Mouse (Mus musculus): ENCODE measurements around the gene Tbca. TPM values are rescaled to one million over a fixed set of nuclear protein-coding genes. Genes with fewer than 3 reads are reported as not detected.
A peak's percentile ranks its signal among the peaks of the same experiment; 100 is the strongest.

Gene Tbca
- polyA plus RNA-seq, 1 experiment from 2014 or later: 304 TPM

DNA sequence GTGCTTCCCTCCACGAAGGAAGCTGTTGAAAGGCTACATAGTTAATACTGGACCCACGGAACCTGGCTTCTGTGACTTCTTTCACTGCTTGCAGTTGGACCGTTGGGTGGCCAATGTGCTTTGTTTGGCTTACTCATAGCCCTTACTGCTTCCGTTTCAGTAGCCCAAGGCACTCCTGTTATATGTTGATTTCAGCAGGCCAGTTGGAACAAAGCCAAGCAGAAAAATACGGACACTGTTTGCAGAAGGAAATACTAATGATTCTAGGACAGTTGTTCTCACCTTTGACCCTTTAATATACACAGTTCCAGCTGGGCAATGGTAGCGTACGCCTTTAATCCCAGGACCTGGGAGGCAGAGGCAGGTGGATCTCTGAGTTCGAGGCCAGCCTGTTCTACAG lies 70.5 kb downstream of the Tbca start:
- H3K27me3 ChIP-seq (ENCODE audit: control insufficient read depth, insufficient read depth, low read length): no peaks in the 10 kb centered on the region
- DNase-seq (ENCODE audit: low spot score): no peak
- no peaks in the 10 kb centered on the region for H3K9me3 ChIP-seq (replicated peaks; ENCODE audit: control insufficient read depth, low read length)
- no peak overlapping the region for H3K9ac ChIP-seq (replicated peaks; ENCODE audit: low read length)
- H3K36me3 ChIP-seq (replicated peaks; ENCODE audit: control insufficient read depth, insufficient read depth, low read depth, low read length): no peaks in the 10 kb centered on the region
- no peaks in the 10 kb centered on the region for H3K4me1 ChIP-seq (ENCODE audit: control insufficient read depth, insufficient read depth, low read length)
- H3K4me3 ChIP-seq (ENCODE audit: low read depth, low read length): no peak overlapping the region
- 75% methylated on average over 8 of the region's 8 CpGs for WGBS
- no peak overlapping the region for H3K4me2 ChIP-seq (ENCODE audit: low read depth, low read length)
- no peak overlapping the region for H3K27ac ChIP-seq (replicated peaks; ENCODE audit: low read depth, low read length)
- ATAC-seq (replicated peaks; ENCODE audit: insufficient number of reproducible peaks, low FRiP score, low TSS enrichment, low read depth): no peak

DNA sequence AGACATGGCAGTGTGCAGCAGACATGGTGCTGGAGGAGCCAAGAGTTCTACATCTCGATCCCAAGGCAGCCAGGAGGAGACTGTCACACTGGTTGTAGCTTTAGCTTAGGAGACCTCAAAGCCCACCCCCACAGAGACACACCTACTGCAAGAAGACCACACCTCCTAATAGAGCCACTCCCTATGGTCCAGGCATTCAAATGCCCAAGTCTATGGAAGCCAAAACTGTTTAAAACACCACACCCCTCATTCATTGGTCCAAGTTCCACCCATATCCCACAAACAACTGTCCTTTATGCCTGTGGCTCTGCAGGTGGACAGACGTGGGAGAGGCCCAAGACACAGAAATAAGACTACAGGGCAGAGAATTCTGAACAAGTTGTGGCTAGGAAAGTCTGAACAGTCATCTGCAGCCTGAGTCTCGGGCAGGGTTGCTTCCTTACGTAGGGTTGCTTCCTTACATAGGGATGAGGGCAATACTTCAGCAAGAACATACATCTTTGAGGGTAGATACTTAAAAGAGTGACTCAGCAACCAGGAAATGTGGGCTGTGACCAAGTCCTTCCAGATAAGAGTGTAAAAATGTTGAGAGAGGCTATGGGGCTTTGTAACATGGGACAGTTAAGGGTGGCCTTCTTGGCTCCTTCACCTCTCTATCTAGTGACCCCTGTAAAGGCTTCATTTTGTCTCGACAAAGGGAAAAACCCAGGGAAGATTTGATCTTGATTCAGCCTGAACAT lies 74.0 kb downstream of the Tbca start:
- Histone ChIP-seq H3K9ac (replicated peaks; ENCODE audit: low read length) (no peak overlapping the region), H3K4me2 (ENCODE audit: low read depth, low read length) (no peak overlapping the region), H3K4me3 (ENCODE audit: low read depth, low read length) (no peak overlapping the region), H3K4me1 (ENCODE audit: control insufficient read depth, insufficient read depth, low read length) (no peaks in the 10 kb centered on the region), H3K36me3 (replicated peaks; ENCODE audit: control insufficient read depth, insufficient read depth, low read depth, low read length) (no peaks in the 10 kb centered on the region), H3K27me3 (ENCODE audit: control insufficient read depth, insufficient read depth, low read length) (peaks cover 5% of the 10 kb centered on the region), H3K9me3 (replicated peaks; ENCODE audit: control insufficient read depth, low read length) (no peaks in the 10 kb centered on the region), H3K27ac (replicated peaks; ENCODE audit: low read depth, low read length) (no peak overlapping the region)
- WGBS: 70% methylated on average over 5 of the region's 5 CpGs
- DNase-seq (ENCODE audit: low spot score): no peak
- ATAC-seq (replicated peaks; ENCODE audit: insufficient number of reproducible peaks, low FRiP score, low TSS enrichment, low read depth): no peak

DNA sequence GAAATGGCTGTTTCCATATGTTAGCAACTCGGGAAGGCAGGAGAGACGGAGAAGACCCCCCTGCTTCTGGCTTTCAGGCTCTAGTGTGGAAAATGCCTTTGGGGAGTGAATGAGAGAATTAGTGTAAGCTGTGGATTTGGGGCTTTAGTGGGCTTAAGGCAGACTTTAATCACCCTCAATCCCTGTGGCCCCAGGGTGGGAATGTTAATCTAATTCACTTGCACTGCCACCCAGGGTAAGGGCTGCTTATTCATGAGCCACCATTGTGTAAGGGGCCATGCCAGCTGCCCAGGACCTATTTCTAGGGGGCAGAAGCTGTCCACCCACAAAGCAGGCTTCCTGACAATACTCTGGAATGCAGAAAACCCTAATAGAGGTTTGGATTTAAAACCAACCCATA lies 78.2 kb downstream of the Tbca start:
- 13% methylated on average over 2 of the region's 2 CpGs for WGBS
- peaks cover 39% of the 10 kb centered on the region for H3K27me3 ChIP-seq (ENCODE audit: control insufficient read depth, insufficient read depth, low read length)
- no peak for DNase-seq (ENCODE audit: low spot score)

DNA sequence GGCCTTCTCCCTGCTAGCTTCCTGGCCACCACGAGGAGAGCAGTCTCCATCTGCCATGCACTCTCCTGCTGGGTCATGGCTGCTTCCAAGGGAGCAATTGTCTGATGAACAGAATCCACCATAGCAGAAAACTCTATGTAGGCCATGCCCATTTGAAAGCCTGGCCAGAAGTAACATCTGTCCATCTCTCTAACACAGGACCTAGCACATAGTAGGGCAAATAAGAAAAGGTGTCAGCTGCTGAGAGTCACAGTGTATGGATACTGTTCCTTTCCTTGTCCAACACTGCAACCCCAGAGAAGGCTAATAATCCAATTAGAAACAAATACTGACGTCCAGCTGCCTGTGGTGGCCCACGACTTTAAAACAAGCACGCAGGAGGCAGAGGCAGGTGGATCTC lies 79.1 kb downstream of the Tbca start:
- H3K4me3 ChIP-seq (ENCODE audit: low read depth, low read length): no peak overlapping the region
- 43% methylated on average over 4 of the region's 4 CpGs for WGBS
- H3K36me3 ChIP-seq (replicated peaks; ENCODE audit: control insufficient read depth, insufficient read depth, low read depth, low read length): no peaks in the 10 kb centered on the region
- no peak for ATAC-seq (replicated peaks; ENCODE audit: insufficient number of reproducible peaks, low FRiP score, low TSS enrichment, low read depth)
- H3K9me3 ChIP-seq (replicated peaks; ENCODE audit: control insufficient read depth, low read length): no peaks in the 10 kb centered on the region
- no peak for DNase-seq (ENCODE audit: low spot score)
- no peak overlapping the region for H3K9ac ChIP-seq (replicated peaks; ENCODE audit: low read length)
- H3K27ac ChIP-seq (replicated peaks; ENCODE audit: low read depth, low read length): no peak overlapping the region
- peaks cover 46% of the 10 kb centered on the region for H3K27me3 ChIP-seq (ENCODE audit: control insufficient read depth, insufficient read depth, low read length)
- no peak overlapping the region for H3K4me2 ChIP-seq (ENCODE audit: low read depth, low read length)
- H3K4me1 ChIP-seq (ENCODE audit: control insufficient read depth, insufficient read depth, low read length): peaks cover 3% of the 10 kb centered on the region

More for the DNA sequence above, 78.2 kb downstream of the Tbca start:
- no peak for ATAC-seq (replicated peaks; ENCODE audit: insufficient number of reproducible peaks, low FRiP score, low TSS enrichment, low read depth)
- H3K9me3 ChIP-seq (replicated peaks; ENCODE audit: control insufficient read depth, low read length): no peaks in the 10 kb centered on the region
- no peak overlapping the region for H3K4me3 ChIP-seq (ENCODE audit: low read depth, low read length)
- H3K9ac ChIP-seq (replicated peaks; ENCODE audit: low read length): no peak overlapping the region
- peaks cover 3% of the 10 kb centered on the region for H3K4me1 ChIP-seq (ENCODE audit: control insufficient read depth, insufficient read depth, low read length)
- H3K36me3 ChIP-seq (replicated peaks; ENCODE audit: control insufficient read depth, insufficient read depth, low read depth, low read length): no peaks in the 10 kb centered on the region
- no peak overlapping the region for H3K4me2 ChIP-seq (ENCODE audit: low read depth, low read length)
- no peak overlapping the region for H3K27ac ChIP-seq (replicated peaks; ENCODE audit: low read depth, low read length)

DNA sequence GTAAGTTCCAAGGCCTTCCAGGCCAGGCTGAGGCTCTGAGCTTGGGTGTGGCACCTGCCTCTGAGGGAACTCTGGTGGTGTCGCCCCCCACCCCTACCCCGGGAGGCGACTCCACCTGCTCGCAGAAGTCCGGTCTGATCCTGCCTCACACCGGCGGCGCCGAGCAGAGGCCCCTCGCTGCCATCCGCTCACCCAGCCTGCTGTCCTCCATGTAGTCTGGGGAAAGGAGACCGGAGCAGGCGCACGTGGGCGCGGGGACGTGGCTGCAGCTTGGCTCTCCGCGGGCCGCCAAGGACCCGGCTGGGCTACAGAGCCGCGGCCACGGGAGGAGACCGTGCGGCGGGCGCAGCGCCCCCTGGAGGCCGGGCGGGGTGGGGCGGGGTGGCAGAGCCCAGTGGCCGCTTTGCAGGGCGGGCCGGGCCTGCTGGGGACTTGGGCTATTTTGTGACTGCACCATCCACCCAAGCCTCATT lies 79.8 kb downstream of the Tbca start:
- WGBS: under 1% methylated on average over 32 of the region's 35 CpGs
- no peaks in the 10 kb centered on the region for H3K9me3 ChIP-seq (replicated peaks; ENCODE audit: control insufficient read depth, low read length)
- peaks cover 3% of the 10 kb centered on the region for H3K4me1 ChIP-seq (ENCODE audit: control insufficient read depth, insufficient read depth, low read length)
- ATAC-seq (replicated peaks; ENCODE audit: insufficient number of reproducible peaks, low FRiP score, low TSS enrichment, low read depth): peak; percentile 78
- peak overlapping the region; percentile 59 for H3K4me2 ChIP-seq (ENCODE audit: low read depth, low read length)
- 0 out of 2 replicates have a peak overlapping the region, but pooled peaks have one; percentile 22 for H3K9ac ChIP-seq (replicated peaks; ENCODE audit: low read length)
- H3K36me3 ChIP-seq (replicated peaks; ENCODE audit: control insufficient read depth, insufficient read depth, low read depth, low read length): no peaks in the 10 kb centered on the region
- H3K27ac ChIP-seq (replicated peaks; ENCODE audit: low read depth, low read length): no peak overlapping the region
- DNase-seq (ENCODE audit: low spot score): peak; percentile 75
- peaks cover 53% of the 10 kb centered on the region for H3K27me3 ChIP-seq (ENCODE audit: control insufficient read depth, insufficient read depth, low read length)
- peak overlapping the region; percentile 27 for H3K4me3 ChIP-seq (ENCODE audit: low read depth, low read length)

DNA sequence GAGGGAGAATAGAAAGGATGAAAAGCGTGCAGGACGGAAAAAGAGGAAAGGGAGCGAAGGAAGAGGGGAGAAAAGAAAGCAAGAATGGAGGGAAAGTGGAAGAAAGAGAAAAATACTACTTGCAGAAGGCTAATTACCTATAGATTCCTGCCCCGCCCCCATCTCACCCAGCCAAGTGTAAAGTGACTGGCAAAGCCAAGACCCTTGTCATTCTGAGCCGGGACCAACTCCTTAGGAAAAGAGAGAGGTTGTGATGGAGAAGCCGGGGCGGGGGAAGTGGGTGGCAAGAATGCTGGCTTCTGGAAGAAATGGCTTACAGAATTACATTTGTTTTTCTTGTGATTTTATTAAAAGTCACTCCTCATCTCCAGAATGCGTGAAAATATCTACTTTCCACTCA lies 80.8 kb downstream of the Tbca start:
- 3% methylated on average over 8 of the region's 8 CpGs for WGBS
- no peaks in the 10 kb centered on the region for H3K9me3 ChIP-seq (replicated peaks; ENCODE audit: control insufficient read depth, low read length)
- H3K27ac ChIP-seq (replicated peaks; ENCODE audit: low read depth, low read length): no peak overlapping the region
- peaks cover 57% of the 10 kb centered on the region for H3K27me3 ChIP-seq (ENCODE audit: control insufficient read depth, insufficient read depth, low read length)
- peaks cover 3% of the 10 kb centered on the region for H3K4me1 ChIP-seq (ENCODE audit: control insufficient read depth, insufficient read depth, low read length)
- H3K4me2 ChIP-seq (ENCODE audit: low read depth, low read length): no peak overlapping the region
- H3K4me3 ChIP-seq (ENCODE audit: low read depth, low read length): no peak overlapping the region
- DNase-seq (ENCODE audit: low spot score): no peak
- no peaks in the 10 kb centered on the region for H3K36me3 ChIP-seq (replicated peaks; ENCODE audit: control insufficient read depth, insufficient read depth, low read depth, low read length)
- H3K9ac ChIP-seq (replicated peaks; ENCODE audit: low read length): no peak overlapping the region
- ATAC-seq (replicated peaks; ENCODE audit: insufficient number of reproducible peaks, low FRiP score, low TSS enrichment, low read depth): no peak

DNA sequence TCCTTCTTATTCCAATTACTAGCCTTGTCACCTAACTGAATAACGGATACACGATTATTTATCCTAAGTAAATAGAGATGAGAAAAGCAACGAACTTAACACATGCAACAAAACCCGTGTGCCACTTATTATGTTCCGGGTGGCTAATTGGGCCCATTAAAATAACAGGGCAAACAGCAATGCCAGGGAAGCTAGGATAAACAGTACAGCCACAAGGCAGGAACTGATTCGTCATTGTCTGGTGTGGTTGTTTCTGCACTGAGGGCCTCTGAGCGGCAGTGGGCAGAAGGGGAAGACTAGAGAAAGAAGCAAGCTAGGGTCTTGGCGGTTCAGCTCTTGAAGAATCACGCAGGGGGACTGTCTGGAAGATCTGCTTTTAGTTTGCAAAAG lies 81.4 kb downstream of the Tbca start:
- H3K4me3 ChIP-seq (ENCODE audit: low read depth, low read length): no peak overlapping the region
- WGBS: 3% methylated on average over 9 of the region's 9 CpGs
- ATAC-seq (replicated peaks; ENCODE audit: insufficient number of reproducible peaks, low FRiP score, low TSS enrichment, low read depth): no peak

DNA sequence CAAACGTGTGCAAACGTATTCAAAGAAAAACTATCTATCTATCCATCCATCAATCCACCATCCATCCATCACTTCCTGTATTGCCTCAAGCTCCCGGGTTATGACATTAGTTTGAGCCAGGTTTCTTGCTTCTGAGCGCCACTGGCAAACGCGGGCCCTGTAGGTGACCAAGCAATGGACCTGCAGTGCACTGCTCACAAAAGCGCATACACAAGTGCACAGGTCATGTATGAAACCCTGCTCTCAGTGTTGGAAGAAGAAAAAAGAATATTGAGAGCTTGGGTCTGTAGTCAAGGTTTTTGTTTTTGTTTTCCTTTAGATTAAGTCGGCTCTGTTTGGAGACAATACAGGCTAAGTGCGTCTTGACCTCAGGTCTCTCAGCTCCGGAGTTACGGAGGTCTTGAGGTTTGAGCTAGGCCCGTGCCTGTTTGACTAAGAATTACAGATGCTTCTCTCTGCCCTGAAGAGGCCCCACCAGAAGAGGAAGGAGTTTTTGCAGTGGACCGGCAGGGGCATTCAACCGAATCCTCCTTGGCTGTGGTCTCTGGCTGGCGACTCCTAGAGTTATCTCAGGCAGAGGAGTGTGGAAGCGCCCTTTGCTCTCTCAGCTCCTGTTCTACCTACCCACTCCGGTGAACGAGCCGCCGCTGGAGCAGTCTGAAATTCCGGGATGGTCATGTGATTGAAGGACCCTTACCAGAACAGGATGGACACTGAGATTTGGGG lies 81.9 kb downstream of the Tbca start:
- H3K4me3 ChIP-seq (ENCODE audit: low read depth, low read length): no peak overlapping the region
- H3K27ac ChIP-seq (replicated peaks; ENCODE audit: low read depth, low read length): no peak overlapping the region
- H3K36me3 ChIP-seq (replicated peaks; ENCODE audit: control insufficient read depth, insufficient read depth, low read depth, low read length): no peaks in the 10 kb centered on the region
- H3K27me3 ChIP-seq (ENCODE audit: control insufficient read depth, insufficient read depth, low read length): peaks cover 67% of the 10 kb centered on the region
- peaks cover 3% of the 10 kb centered on the region for H3K4me1 ChIP-seq (ENCODE audit: control insufficient read depth, insufficient read depth, low read length)
- no peak overlapping the region for H3K9ac ChIP-seq (replicated peaks; ENCODE audit: low read length)
- H3K4me2 ChIP-seq (ENCODE audit: low read depth, low read length): no peak overlapping the region
- under 1% methylated on average over 21 of the region's 21 CpGs for WGBS
- ATAC-seq (replicated peaks; ENCODE audit: insufficient number of reproducible peaks, low FRiP score, low TSS enrichment, low read depth) (no peak), DNase-seq (ENCODE audit: low spot score) (no peak)
- H3K9me3 ChIP-seq (replicated peaks; ENCODE audit: control insufficient read depth, low read length): no peaks in the 10 kb centered on the region

More for the DNA sequence above, 81.4 kb downstream of the Tbca start:
- H3K36me3 ChIP-seq (replicated peaks; ENCODE audit: control insufficient read depth, insufficient read depth, low read depth, low read length): no peaks in the 10 kb centered on the region
- peaks cover 62% of the 10 kb centered on the region for H3K27me3 ChIP-seq (ENCODE audit: control insufficient read depth, insufficient read depth, low read length)
- H3K4me1 ChIP-seq (ENCODE audit: control insufficient read depth, insufficient read depth, low read length): peaks cover 3% of the 10 kb centered on the region
- no peaks in the 10 kb centered on the region for H3K9me3 ChIP-seq (replicated peaks; ENCODE audit: control insufficient read depth, low read length)
- no peak overlapping the region for H3K9ac ChIP-seq (replicated peaks; ENCODE audit: low read length)
- no peak for DNase-seq (ENCODE audit: low spot score)
- H3K4me2 ChIP-seq (ENCODE audit: low read depth, low read length): no peak overlapping the region
- no peak overlapping the region for H3K27ac ChIP-seq (replicated peaks; ENCODE audit: low read depth, low read length)
